Mouse (Mus musculus) myocyte (in vitro differentiated cells): ENCODE results near the gene Tshr.

Experiments used
- CEBPB ChIP-seq: IDR thresholded peaks from 2 replicates; pipeline ENCODE4 v1.6.1; 2011; ENCODE audit warnings: mild to moderate bottlenecking, moderate library complexity; ENCODE audit not compliant: poor library complexity, insufficient read depth, severe bottlenecking
- MYOD1 ChIP-seq, 3 experiments: IDR thresholded peaks; one replicate each; pipeline ENCODE4 v1.6.1; 2011; ENCODE audit warnings: control low read depth in 2 of 3, low read depth in 2 of 3, mild to moderate bottlenecking in 2 of 3, moderate library complexity in 1 of 3; ENCODE audit not compliant: insufficient read length in 2 of 3, control insufficient read depth in 1 of 3
- MYOG ChIP-seq, 3 experiments: IDR thresholded peaks; one replicate each; pipeline ENCODE4 v1.6.1; 2011; ENCODE audit warnings: control low read depth in 2 of 3, low read depth in 2 of 3, mild to moderate bottlenecking in 2 of 3; ENCODE audit not compliant: insufficient read length in 2 of 3, control insufficient read depth in 1 of 3, insufficient read depth in 1 of 3
- POLR2A ChIP-seq: IDR thresholded peaks from one replicate; pipeline ENCODE4 v1.6.1; 2011; ENCODE audit warnings: low read depth, mild to moderate bottlenecking, control low read depth, moderate library complexity; ENCODE audit not compliant: insufficient read length

GRCm38 (mm10) chr12:91579665-91580064 is 195.3 kb downstream of the Tshr start:
- no peak for TF ChIP-seq MYOD1 (IDR thresholded peaks at IDR 0.05; ENCODE audit: control insufficient read depth in 1 of 3, insufficient read length in 2 of 3, low read depth in 2 of 3)
- no peak for TF ChIP-seq POLR2A
- TF ChIP-seq CEBPB = 0 out of 2 replicates have a peak, but pooled peaks have one; percentile 53
- no peak for TF ChIP-seq MYOG (IDR thresholded peaks at IDR 0.05; ENCODE audit: control insufficient read depth in 1 of 3, insufficient read depth in 1 of 3, insufficient read length in 2 of 3, low read depth in 2 of 3)
